Mouse (Mus musculus) CD4-positive, CD25-positive, alpha-beta regulatory T cell, adult 2 months (primary cell): ENCODE measurements at regions not wholly inside any gene's neighbourhood (a gene's known extent, or its start where the extent isn't known, plus 50 kb on each side); places are given as distances from the start of the nearest gene placed in this dataset.
"Not testable (repeated sequence)": the region's sequence is repeated elsewhere in the genome, so short reads cannot be mapped to it uniquely, and the experiment has no call there.

Experiments used
- DNase-seq: peaks from one replicate; pipeline ENCODE4 v3.0.0-alpha.2; 2012; ENCODE audit warnings: low read depth, low spot score

- no peak for DNase-seq
These were observed 220.1 kb downstream of the Diras2 start for GRCm38 (mm10) chr13:52310954-52311353.

GRCm38 (mm10) chr13:52318276-52318675, 212.8 kb downstream of the Diras2 start:
- DNase-seq: no peak

- no peak for DNase-seq
These were observed 207.4 kb downstream of the Diras2 start for GRCm38 (mm10) chr13:52323691-52324090.

- DNase-seq: not testable (repeated sequence)
These were observed 206.7 kb downstream of the Diras2 start for GRCm38 (mm10) chr13:52324378-52324777.

GRCm38 (mm10) chr13:52325647-52326046, 205.4 kb downstream of the Diras2 start:
- DNase-seq: not testable (repeated sequence)

- DNase-seq: no peak
These were observed 203.3 kb downstream of the Diras2 start for GRCm38 (mm10) chr13:52327734-52328133.

- no peak for DNase-seq
These were observed 202.3 kb downstream of the Diras2 start for GRCm38 (mm10) chr13:52328766-52329165.

- DNase-seq: peak; percentile 13
These were observed 200.0 kb downstream of the Diras2 start for GRCm38 (mm10) chr13:52331068-52331467.

- no peak for DNase-seq
These were observed 196.1 kb downstream of the Diras2 start for GRCm38 (mm10) chr13:52334962-52335361.

GRCm38 (mm10) chr13:52337936-52338335, 193.1 kb downstream of the Diras2 start:
- no peak for DNase-seq

GRCm38 (mm10) chr13:52339156-52339555, 191.9 kb downstream of the Diras2 start:
- no peak for DNase-seq

GRCm38 (mm10) chr13:52341981-52342380, 189.1 kb downstream of the Diras2 start:
- DNase-seq: no peak

- DNase-seq: no peak
These were observed 186.7 kb downstream of the Diras2 start for GRCm38 (mm10) chr13:52344383-52344782.

GRCm38 (mm10) chr13:52344853-52345252, 186.2 kb downstream of the Diras2 start:
- DNase-seq: no peak

- DNase-seq: no peak
These were observed 185.6 kb downstream of the Diras2 start for GRCm38 (mm10) chr13:52345375-52346026.

- no peak for DNase-seq
These were observed 185.1 kb downstream of the Diras2 start for GRCm38 (mm10) chr13:52346027-52346375.

GRCm38 (mm10) chr13:52347631-52348030, 183.4 kb downstream of the Diras2 start:
- no peak for DNase-seq

GRCm38 (mm10) chr13:52349606-52350005, 181.5 kb downstream of the Diras2 start:
- no peak for DNase-seq

- DNase-seq: peak; percentile 58
These were observed 178.5 kb downstream of the Diras2 start for GRCm38 (mm10) chr13:52352576-52352975.

GRCm38 (mm10) chr13:52353437-52353836, 177.6 kb downstream of the Diras2 start:
- DNase-seq: no peak

GRCm38 (mm10) chr13:52353966-52354365, 177.1 kb downstream of the Diras2 start:
- no peak for DNase-seq

GRCm38 (mm10) chr13:52355921-52356320, 175.2 kb downstream of the Diras2 start:
- DNase-seq: not testable (repeated sequence)

- not testable (repeated sequence) for DNase-seq
These were observed 171.7 kb downstream of the Diras2 start for GRCm38 (mm10) chr13:52359332-52359731.
